Mouse (Mus musculus) liver, embryonic 14.5 days (tissue): ENCODE data around the gene Cspg4.

Source experiments
- CTCF ChIP-seq: IDR thresholded peaks from 2 replicates; pipeline ENCODE4 v1.5.1; 2016; ENCODE audit warnings: antibody characterized with exemption, low read depth, control low read depth
- EP300 ChIP-seq: IDR thresholded peaks from 2 replicates; pipeline ENCODE4 v1.6.1; 2016; ENCODE audit warnings: antibody characterized with exemption, low read depth

DNA sequence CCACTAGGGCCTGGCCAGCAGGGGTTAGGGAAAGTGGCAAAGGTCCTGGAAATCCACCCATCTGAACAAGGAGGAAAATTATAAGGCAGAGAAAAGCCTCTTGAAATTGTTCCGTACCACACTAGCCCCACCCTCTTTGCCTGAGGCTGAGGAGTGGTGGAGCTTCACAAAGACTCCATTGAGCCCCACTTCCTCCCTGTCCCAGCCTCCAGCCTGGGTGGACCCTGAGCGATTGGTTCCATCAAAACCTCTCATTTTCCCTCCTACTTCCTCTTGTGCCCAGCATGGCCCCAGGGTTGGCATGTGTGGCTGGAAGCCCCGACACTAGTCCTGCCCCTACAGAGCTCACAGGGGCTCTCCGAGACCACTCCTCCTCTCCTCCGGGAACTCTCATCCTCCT is 12.5 kb downstream of the Cspg4 start:
- TF ChIP-seq EP300, result no peak
- no peak for TF ChIP-seq CTCF
